Mouse (Mus musculus) forebrain, postnatal 0 days (tissue): ENCODE results near the gene Ribc1. TPM values are rescaled to one million over a fixed set of nuclear protein-coding genes. Genes with fewer than 3 reads are reported as not detected.

Source experiments
- ATAC-seq: fragments of 200-750 bp; cut with Nextera tagmentation; 2 replicates; pipeline ENCODE4 v1.8.0; 2017; ENCODE audit warnings: mild to moderate bottlenecking, moderate library complexity
- DNase-seq: peaks from one replicate; pipeline ENCODE4 v3.0.0-alpha.2; 2015
- H3K27ac ChIP-seq: fragments of 300-500 bp; sonication (generic); 2 replicates; pipeline ENCODE4 v1.5.1; 2014; ENCODE audit warnings: low read depth, mild to moderate bottlenecking, antibody characterized with exemption, low read length, moderate library complexity, mixed read lengths
- H3K27me3 ChIP-seq: fragments of 300-500 bp; sonication (generic); 2 replicates; pipeline ENCODE4 v1.6.1; 2014; ENCODE audit warnings: mild to moderate bottlenecking, low read length, mixed read lengths; ENCODE audit not compliant: insufficient read depth
- H3K36me3 ChIP-seq: fragments of 300-500 bp; sonication (generic); 2 replicates; pipeline ENCODE4 v1.6.1; 2014; ENCODE audit warnings: mild to moderate bottlenecking, moderate library complexity; ENCODE audit not compliant: insufficient read depth
- H3K4me1 ChIP-seq: fragments of 300-500 bp; sonication (generic); 2 replicates; pipeline ENCODE4 v1.6.1; 2014; ENCODE audit warnings: antibody characterized with exemption; ENCODE audit not compliant: insufficient read depth
- H3K4me2 ChIP-seq: fragments of 300-500 bp; sonication (generic); 2 replicates; pipeline ENCODE4 v1.6.1; 2014; ENCODE audit warnings: low read depth, mild to moderate bottlenecking, moderate library complexity
- H3K4me3 ChIP-seq: fragments of 300-500 bp; sonication (generic); 2 replicates; pipeline ENCODE4 v1.5.1; 2014; ENCODE audit warnings: low read depth, low read length, mixed read lengths
- H3K9ac ChIP-seq: fragments of 300-500 bp; sonication (generic); 2 replicates; pipeline ENCODE4 v1.6.1; 2014; ENCODE audit warnings: mild to moderate bottlenecking
- H3K9me3 ChIP-seq: fragments of 300-500 bp; sonication (generic); 2 replicates; pipeline ENCODE4 v1.6.1; 2016; ENCODE audit warnings: low read length
- CTCF ChIP-seq: sonication (generic); IDR thresholded peaks from 2 replicates; pipeline ENCODE4 v1.5.1; 2016; ENCODE audit warnings: antibody characterized with exemption, control low read depth, low read depth
- WGBS: fragments of 180-500 bp; shearing (Covaris S2); extraction: QIAGEN DNeasy Blood & Tissue Kit; methylation state at CpG from one replicate; pipeline ENCODE4 v1.1.7; 2014; 5-methylcytosine and 5-hydroxymethylcytosine counted together
- polyA plus RNA-seq: library from polyadenylated mRNA; unstranded; fragments of >200 nt; fragmentation: Nextera tagmentation; extraction: Ambion mirVana; gene quantifications from 2 replicates; pipeline ENCODE4 v1.2.1, GENCODE M21; 2015
- total RNA-seq: library from RNA; depleted of rRNA; stranded (reverse); fragments of >200 nt; gene quantifications from 2 replicates; pipeline ENCODE4 v1.2.3, GENCODE M21; 2014; rRNA removed

Gene Ribc1
- total RNA-seq (0.71 and 0.85 TPM in 2 replicates), polyA plus RNA-seq (1.1 and 1.2 TPM in 2 replicates)

- peak; percentile 95 for DNase-seq
- ATAC-seq: peak; percentile 98
- H3K9ac ChIP-seq: peak within 1 kb of the TSS; percentile 60
- H3K9me3 ChIP-seq: no peaks in the 10 kb centered on the region
- H3K4me1 ChIP-seq: no peaks in the 10 kb centered on the region
- no peak for TF ChIP-seq CTCF
- WGBS: 25% methylated on average over 64 of the region's 64 CpGs
- no peaks in the 10 kb centered on the region for H3K36me3 ChIP-seq
- peak within 1 kb of the TSS; percentile 91 for H3K27ac ChIP-seq
- H3K4me2 ChIP-seq: peak within 1 kb of the TSS; percentile 49
- peak within 1 kb of the TSS; percentile 54 for H3K4me3 ChIP-seq
- no peaks in the 10 kb centered on the region for H3K27me3 ChIP-seq
These were observed at the start of gene Ribc1, which contains the start of gene Smc1a for GRCm38 (mm10) chrX:152016151-152017145. Gene Ribc1 (minus strand): TSS chrX:152016295. Gene Smc1a (plus strand): TSS chrX:152016428.

GRCm38 (mm10) chrX:152065674-152066073 is 49.6 kb upstream of the Ribc1 start:
- Histone ChIP-seq H3K4me1 (no peaks in the 10 kb centered on the region), H3K36me3 (peaks cover 5% of the 10 kb centered on the region; the same call in 1 of the 2 replicates), H3K4me2 (no peak overlapping the region), H3K4me3 (no peak overlapping the region), H3K27me3 (no peaks in the 10 kb centered on the region; the same call in 1 of the 2 replicates), H3K27ac (no peak overlapping the region), H3K9me3 (no peaks in the 10 kb centered on the region), H3K9ac (no peak overlapping the region)
- WGBS: 62% methylated on average over 2 of the region's 2 CpGs
- DNase-seq (no peak), ATAC-seq (no peak)
- TF ChIP-seq CTCF: no peak

GRCm38 (mm10) chrX:152054094-152054493 is 38.0 kb upstream of the Ribc1 start:
- DNase-seq: no peak

GRCm38 (mm10) chrX:152052546-152052945 is 36.5 kb upstream of the Ribc1 start:
- H3K4me2 ChIP-seq: no peak overlapping the region
- H3K9ac ChIP-seq: no peak overlapping the region
- no peaks in the 10 kb centered on the region for H3K4me1 ChIP-seq
- H3K36me3 ChIP-seq: no peaks in the 10 kb centered on the region
- 72% methylated on average over 3 of the region's 3 CpGs for WGBS
- H3K9me3 ChIP-seq: no peaks in the 10 kb centered on the region
- H3K27ac ChIP-seq: no peak overlapping the region
- no peaks in the 10 kb centered on the region for H3K27me3 ChIP-seq
- no peak for TF ChIP-seq CTCF
- no peak for DNase-seq
- no peak for ATAC-seq
- no peak overlapping the region for H3K4me3 ChIP-seq

More at GRCm38 (mm10) chrX:152054094-152054493, 38.0 kb upstream of the Ribc1 start:
- Histone ChIP-seq H3K4me2 (no peak overlapping the region), H3K4me1 (no peaks in the 10 kb centered on the region), H3K9me3 (no peaks in the 10 kb centered on the region), H3K4me3 (no peak overlapping the region), H3K27ac (no peak overlapping the region), H3K9ac (no peak overlapping the region), H3K36me3 (no peaks in the 10 kb centered on the region), H3K27me3 (no peaks in the 10 kb centered on the region)
- TF ChIP-seq CTCF: no peak
- 79% methylated on average over 1 of the region's 1 CpGs for WGBS
- no peak for ATAC-seq

GRCm38 (mm10) chrX:152047230-152047629 is 31.1 kb upstream of the Ribc1 start:
- Histone ChIP-seq H3K4me1 (no peaks in the 10 kb centered on the region), H3K27me3 (no peaks in the 10 kb centered on the region), H3K4me3 (no peak overlapping the region), H3K9ac (no peak overlapping the region), H3K9me3 (no peaks in the 10 kb centered on the region), H3K4me2 (no peak overlapping the region), H3K36me3 (no peaks in the 10 kb centered on the region), H3K27ac (no peak overlapping the region)
- TF ChIP-seq CTCF: peak; percentile 59
- DNase-seq: peak; percentile 8
- ATAC-seq: no peak

- no peak overlapping the region for H3K9ac ChIP-seq
- ATAC-seq: no peak
- no peak for DNase-seq
- TF ChIP-seq CTCF: no peak
- no peaks in the 10 kb centered on the region for H3K4me1 ChIP-seq
- no peaks in the 10 kb centered on the region for H3K9me3 ChIP-seq
- peaks cover 19% of the 10 kb centered on the region; the same call in 1 of the 2 replicates for H3K36me3 ChIP-seq
- no peaks in the 10 kb centered on the region for H3K27me3 ChIP-seq
- H3K27ac ChIP-seq: no peak overlapping the region
- no peak overlapping the region for H3K4me3 ChIP-seq
- no peak overlapping the region for H3K4me2 ChIP-seq
These were observed 23.8 kb upstream of the Ribc1 start for GRCm38 (mm10) chrX:152039865-152040264.

GRCm38 (mm10) chrX:152019294-152019693 is 3.2 kb upstream of the Ribc1 start:
- no peaks in the 10 kb centered on the region for H3K4me1 ChIP-seq
- H3K27me3 ChIP-seq: no peaks in the 10 kb centered on the region
- H3K9ac ChIP-seq: no peak overlapping the region
- ATAC-seq (no peak), DNase-seq (no peak)
- 0 out of 2 replicates have a peak, but pooled peaks cover 4% of the 10 kb centered on the region for H3K36me3 ChIP-seq
- no peak for TF ChIP-seq CTCF
- H3K9me3 ChIP-seq: no peaks in the 10 kb centered on the region
- no peak overlapping the region for H3K27ac ChIP-seq
- WGBS: 73% methylated on average over 2 of the region's 2 CpGs
- H3K4me2 ChIP-seq: no peak overlapping the region
- no peak overlapping the region for H3K4me3 ChIP-seq
